Mouse (Mus musculus) B cell, adult (primary cell): Measurements from ENCODE around the gene Sema7a. TPM values are rescaled to one million over a fixed set of nuclear protein-coding genes. Genes with fewer than 3 reads are reported as not detected.

Experiments
- total RNA-seq: library from RNA; stranded (reverse); gene quantifications from 4 replicates; pipeline ENCODE4 v1.2.4, GENCODE M21; 2023; ENCODE audit not compliant: inconsistent age

Gene Sema7a
- 35.1 to 42.2 TPM (median 37.6 TPM) in 4 replicates for total RNA-seq

GRCm38 (mm10) chr9:57939431-57940348 is at the start of gene Sema7a:
Sema7a (plus strand) TSS chr9:57940112.

DNA sequence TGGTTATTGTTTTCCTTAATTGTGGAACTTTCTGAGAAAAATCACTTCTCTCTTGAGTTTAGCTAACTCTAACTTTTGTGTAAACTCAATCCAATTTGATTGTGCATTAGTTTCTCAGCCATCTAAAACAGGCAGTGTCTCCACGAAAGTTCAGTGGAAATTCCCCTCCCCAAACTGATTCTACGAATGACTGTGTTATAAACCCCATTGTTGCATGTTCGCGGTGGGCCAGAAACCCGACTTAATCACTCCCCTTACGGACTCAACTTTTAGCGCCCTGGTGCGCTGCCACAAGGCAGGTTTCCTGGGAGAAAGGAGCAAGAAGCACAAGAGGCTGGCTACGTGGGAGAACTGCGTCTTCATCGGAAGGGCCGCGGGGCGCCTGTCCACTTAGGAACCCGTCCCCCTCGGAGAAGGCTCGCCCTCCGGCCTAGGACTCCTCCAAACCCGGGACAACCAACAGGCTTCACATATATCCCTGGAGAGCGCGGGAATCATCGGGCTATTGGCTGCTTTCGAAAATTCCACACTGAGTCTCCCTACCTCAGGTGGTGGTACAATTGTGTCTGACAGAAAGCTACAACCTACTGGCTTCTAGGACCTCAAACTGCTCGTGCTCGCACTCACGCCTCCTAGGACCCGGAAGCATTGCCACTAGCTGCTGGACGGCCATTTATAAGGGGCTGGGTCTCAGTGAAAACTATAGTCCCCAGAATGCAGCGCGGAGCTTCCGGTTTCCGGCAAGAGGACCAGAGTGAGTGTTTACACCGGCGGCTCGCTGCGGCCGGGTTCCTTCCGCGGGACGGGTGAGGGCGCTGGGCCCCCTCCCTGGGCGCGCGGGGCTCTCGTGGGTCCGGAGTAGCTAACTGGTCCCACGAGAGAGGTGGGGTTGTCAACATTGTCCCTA is 29.4 kb upstream of the Sema7a start, which contains the start of gene Ubl7:
TSS of gene Ubl7 (plus strand) at position 726 of the 907 bp plus-strand sequence.

GRCm38 (mm10) chr9:58005753-58006461 is 66.0 kb downstream of the Sema7a start, which contains the start of gene Cyp11a1:
Cyp11a1 (plus strand) TSS chr9:58006411.

Other genes starting within 250 kb of the Sema7a start
- 22.2 to 23.7 TPM (median 22.7 TPM) in 4 replicates for gene Edc3, start 231.6 kb upstream of the Sema7a start, total RNA-seq
- gene Clk3, start 174.3 kb upstream of the Sema7a start, total RNA-seq, result 208 to 232 TPM (median 224 TPM) in 4 replicates
- gene Arid3b, start 103.3 kb upstream of the Sema7a start, total RNA-seq, result 103 to 110 TPM (median 105 TPM) in 4 replicates
- 71.4 to 95.6 TPM (median 83.5 TPM) in 4 replicates for gene Ubl7, start 29.1 kb upstream of the Sema7a start, total RNA-seq
- 0.22 to 0.67 TPM (median 0.44 TPM) in 4 replicates for gene Cyp11a1, start 66.3 kb downstream of the Sema7a start, total RNA-seq
- gene Stra6, start 123.7 kb downstream of the Sema7a start, total RNA-seq, result not detected in 4 replicates
- 0.33 TPM in 1 of 4 replicates, not detected in the others for gene Ccdc33, start 178.7 kb downstream of the Sema7a start, total RNA-seq